Mouse (Mus musculus) left cerebral cortex, adult 11 months (tissue): ENCODE results near the gene Fmod.

Experiments used
- DNase-seq: peaks from one replicate; pipeline ENCODE4 v3.0.0; 2022; ENCODE audit warnings: low spot score

Gene Fmod

GRCm38 (mm10) chr1:134037172-134037571, at the start of gene Fmod:
Gene Fmod, plus strand, starts transcription at chr1:134037254.
- DNase-seq, result no peak

- no peak for DNase-seq
Measured at GRCm38 (mm10) chr1:133988845-133989244, 48.2 kb upstream of the Fmod start.

DNA sequence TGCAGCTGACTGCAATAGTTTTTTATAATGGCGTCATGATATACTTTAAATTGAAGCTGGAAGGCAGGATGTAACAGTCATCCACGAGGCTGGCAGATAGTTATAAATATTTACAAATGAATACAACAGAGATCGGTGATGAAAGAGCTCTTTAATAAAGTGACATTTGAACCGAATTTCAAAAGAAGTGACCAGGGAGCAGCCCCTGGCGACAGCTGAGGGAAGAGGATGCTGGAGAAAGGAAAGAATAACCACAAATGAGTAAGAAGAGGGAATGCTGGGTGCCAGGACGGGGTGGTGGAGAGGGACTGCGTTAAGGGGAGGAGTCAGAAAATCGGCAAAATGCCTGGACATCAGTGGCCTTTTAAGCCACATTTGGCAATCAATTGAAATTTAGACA, 45.8 kb upstream of the Fmod start:
- no peak for DNase-seq

DNA sequence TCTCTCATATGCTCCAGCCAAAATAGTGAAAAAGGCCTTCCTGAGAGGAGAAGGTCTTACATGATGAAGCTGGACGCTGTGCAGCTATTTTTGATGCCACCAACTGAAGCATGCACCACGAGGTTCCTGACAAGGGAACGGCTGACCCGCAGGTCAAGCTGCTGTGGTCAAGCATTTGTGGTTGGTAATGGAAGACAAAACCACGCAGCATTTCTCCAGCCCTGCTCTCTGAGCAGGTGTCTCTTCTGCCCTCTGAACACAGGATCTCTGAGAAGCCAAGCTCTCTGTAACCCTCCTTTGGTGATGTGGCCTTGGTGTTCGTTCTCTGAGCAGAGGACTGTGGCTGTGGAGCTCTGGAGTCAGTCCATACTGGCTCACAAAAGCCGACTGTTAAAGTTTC, 31.6 kb upstream of the Fmod start:
- no peak for DNase-seq

GRCm38 (mm10) chr1:134006105-134006764, 30.8 kb upstream of the Fmod start:
- no peak for DNase-seq

DNA sequence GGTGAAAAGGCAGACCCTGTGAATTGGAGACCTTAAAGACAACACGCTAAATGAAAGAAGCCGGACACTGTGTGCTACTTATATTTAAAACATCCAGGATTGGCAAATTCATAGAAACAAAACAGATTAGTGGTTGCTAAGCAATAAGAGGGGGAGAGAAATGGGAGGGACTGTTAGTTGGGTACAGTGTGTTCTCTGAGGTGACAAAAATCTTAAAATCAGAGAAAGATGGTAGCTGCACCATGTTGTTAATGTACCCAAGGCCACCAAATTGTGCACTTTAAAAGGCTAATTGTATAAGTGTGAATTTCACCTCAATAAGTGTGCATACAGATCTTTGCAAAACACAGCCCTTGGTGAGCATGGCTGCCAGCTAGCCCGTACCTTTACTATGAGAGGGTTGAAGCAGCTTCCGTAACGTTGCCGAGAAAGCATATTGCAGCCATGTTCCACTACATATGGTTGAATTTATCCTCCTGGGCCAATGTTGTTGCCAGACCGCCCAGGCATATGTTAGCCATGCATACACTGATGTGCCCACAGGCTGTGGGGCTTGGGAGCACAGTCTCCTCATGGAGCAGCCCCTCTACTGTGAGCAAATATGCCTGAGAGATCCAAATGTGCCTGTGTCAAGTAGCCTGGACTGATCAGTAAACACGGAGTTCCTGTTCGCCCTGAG, 12.6 kb upstream of the Fmod start:
- DNase-seq, result no peak

GRCm38 (mm10) chr1:134025975-134026374, 11.1 kb upstream of the Fmod start:
- DNase-seq, result no peak

DNA sequence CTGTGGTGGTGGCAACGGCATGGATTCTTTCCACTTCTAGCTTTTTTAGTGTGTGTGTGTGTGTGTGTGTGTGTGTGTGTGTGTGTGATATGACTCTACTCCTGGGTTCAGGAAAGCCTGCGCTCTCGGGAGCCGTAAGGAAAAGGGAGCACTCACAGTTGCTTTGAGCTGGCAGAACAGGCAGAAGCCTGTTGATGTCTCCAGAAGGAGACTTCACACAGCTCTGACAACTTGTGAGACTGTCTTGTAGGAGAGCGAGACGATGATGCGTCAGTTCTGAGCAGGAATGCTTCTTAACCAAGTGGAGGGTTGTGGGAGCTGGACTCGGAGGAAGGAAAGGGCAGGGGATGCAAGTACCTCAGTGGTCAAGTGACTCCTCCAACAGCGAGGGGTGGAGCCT, 10.3 kb upstream of the Fmod start:
- no peak for DNase-seq

- no peak for DNase-seq
Measured at GRCm38 (mm10) chr1:134028161-134028846, 8.8 kb upstream of the Fmod start.

GRCm38 (mm10) chr1:134036492-134036891, 562 bp upstream of the Fmod start:
- no peak for DNase-seq

GRCm38 (mm10) chr1:134038336-134038735, 1.3 kb downstream of the Fmod start:
- DNase-seq, result no peak

DNA sequence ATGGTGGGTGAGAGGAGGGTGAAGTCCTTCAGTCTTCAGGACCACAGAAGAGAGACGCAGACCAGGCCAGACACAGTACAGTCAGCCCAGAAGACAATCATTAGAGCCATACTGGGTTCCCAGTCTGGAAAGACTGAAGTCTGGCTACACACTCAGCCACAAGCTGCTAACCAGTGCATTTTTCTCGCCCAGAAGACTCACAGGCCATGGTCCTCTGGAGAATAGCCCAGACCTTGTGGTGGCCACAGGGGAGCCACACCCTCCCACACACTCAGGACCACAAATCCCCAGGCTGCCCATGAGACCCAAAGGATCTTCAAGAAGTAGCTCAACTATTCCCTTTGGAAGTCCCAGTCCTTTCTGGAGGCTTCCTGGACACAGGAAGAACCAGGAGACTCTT, 2.3 kb downstream of the Fmod start:
- DNase-seq, result no peak

GRCm38 (mm10) chr1:134041900-134042299, 4.8 kb downstream of the Fmod start:
- no peak for DNase-seq

DNA sequence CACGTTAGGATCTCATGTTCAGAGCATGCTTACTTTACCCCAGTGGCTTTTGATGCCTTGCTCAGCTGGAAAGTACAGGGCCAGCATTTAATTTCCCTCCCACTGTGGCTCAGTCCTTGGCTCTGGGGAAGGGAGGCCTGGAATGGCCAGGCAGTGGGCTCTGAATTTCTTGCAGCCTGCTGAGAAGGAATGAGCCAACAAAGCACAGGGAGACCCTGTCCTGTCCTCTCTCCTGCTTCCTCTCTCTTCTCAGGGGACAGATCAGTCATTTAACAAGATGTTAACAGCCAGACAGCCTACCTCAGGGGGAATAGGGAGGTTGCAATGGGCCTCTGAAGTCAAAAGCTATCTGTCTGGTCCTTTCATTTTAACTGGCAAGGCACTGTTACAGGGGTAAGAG, 5.3 kb downstream of the Fmod start:
- no peak for DNase-seq

GRCm38 (mm10) chr1:134044805-134045204, 7.8 kb downstream of the Fmod start:
- no peak for DNase-seq

DNA sequence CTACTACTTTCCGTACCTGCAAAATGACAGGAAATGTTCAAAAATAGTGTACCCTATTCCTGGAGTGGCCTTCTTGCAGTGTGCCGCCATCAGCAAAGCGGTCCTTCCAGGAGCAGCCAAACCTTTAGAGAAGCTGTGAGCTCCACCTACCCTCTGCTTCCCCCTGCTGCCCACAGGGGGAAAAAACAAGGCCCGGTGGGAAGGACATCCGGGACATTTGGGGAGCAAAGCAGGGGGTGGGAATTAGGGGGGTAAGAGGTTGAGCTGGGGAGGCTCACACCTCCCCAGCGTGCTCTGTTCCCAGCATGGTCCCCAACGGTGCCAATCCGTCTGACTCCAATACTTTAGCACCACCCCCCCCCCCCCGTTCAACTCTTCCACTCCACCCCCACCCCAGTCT, 8.9 kb downstream of the Fmod start:
- DNase-seq, result peak; percentile 66

DNA sequence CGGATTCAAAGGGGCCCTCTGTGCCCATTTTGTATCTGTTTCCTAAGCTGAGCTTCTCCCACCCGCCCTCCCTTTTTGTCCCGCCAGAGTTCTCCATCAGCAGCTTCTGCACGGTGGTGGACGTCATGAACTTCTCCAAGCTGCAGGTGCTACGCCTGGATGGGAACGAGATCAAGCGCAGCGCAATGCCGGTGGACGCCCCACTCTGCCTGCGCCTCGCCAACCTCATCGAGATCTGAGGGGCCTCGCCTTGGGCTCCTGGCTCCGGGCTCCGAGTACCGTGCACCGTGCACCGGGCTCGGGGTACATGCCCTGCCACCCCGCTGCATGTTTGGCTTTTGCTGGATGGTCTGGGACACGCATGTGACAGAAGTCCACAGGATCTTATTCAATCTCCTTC, 9.3 kb downstream of the Fmod start:
- no peak for DNase-seq

- DNase-seq, result no peak
Measured at GRCm38 (mm10) chr1:134047431-134047830, 10.4 kb downstream of the Fmod start.

DNA sequence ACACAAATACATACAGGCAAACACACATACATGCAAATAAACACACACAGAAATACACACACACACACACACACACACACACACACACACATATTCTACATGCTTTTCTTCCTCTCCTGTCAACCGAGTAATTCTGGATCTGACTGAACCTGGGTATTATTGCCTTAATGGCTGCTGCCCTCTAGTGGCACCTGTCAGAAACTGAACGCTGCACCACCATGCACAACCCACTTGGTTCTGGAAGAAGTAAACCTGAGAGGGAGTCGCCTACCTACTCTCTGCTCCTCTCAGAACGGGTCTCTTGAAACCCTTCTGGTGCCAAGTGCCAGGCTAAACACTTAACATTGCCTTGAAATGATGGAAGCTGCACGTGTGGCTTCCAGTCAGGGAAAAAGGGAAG, 11.7 kb downstream of the Fmod start:
- peak; percentile 59 for DNase-seq

GRCm38 (mm10) chr1:134049542-134049941, 12.5 kb downstream of the Fmod start:
- DNase-seq, result no peak

GRCm38 (mm10) chr1:134053207-134053606, 16.2 kb downstream of the Fmod start:
- DNase-seq, result peak; percentile 76

DNA sequence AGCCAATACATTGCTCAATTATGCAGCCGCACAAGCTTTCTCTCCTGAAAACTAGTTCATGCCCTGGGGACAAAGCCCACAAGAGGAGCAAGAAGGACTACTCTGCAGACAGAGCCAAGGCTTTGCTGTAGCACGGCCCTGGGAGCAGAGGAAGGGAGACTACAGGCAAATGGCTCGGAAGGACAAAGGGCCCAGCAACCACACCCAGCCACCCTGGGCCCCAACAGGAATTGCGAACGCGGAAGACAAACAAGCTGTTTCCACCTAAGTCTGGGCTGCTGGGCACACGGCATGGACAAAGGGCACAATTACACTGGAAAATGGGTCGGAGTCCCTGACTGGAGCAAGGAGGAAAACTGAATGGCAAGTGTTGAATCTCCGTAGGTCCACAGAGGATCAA, 18.0 kb downstream of the Fmod start:
- no peak for DNase-seq

GRCm38 (mm10) chr1:134055666-134056245, 18.7 kb downstream of the Fmod start:
- DNase-seq, result no peak
